Mouse (Mus musculus) lung, adult 2 months (tissue): ENCODE results near the gene Gm17324.

Experiments used
- CTCF ChIP-seq: fragments of 200-500 bp; IDR thresholded peaks from 2 replicates; pipeline ENCODE4 v1.5.1; 2011; ENCODE audit warnings: mild to moderate bottlenecking, low read length, control low read depth; ENCODE audit not compliant: insufficient read depth
- POLR2A ChIP-seq: fragments of 200-500 bp; IDR thresholded peaks from 2 replicates; pipeline ENCODE4 v1.6.1; 2011; ENCODE audit warnings: low read depth, mild to moderate bottlenecking, control low read depth, low read length, borderline replicate concordance; ENCODE audit errors: extremely low read depth

DNA sequence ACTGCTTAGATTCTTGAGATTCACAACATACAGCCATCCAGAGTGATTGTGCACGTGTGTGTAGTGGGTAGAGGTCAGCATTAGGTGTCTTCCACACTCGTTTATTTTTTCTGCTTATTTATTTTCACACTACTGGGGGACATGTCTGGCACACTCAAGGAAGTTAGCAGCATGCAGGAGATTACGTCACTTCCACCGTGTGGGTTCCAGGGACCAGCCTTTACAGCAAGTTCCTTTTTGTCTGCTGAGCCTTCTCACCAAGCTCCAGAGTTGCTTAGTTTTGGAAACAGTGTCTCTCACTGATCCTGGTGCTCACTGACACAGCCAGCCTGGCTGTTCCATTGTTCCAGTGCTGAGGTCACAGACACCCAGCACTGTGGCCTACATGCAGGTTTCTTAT lies 2.8 kb upstream of the Gm17324 start:
- TF ChIP-seq CTCF (no peak), POLR2A (no peak)
